In genomic region chr6:49977783-49978182, GRCm38 (mm10) we compare ENCODE assay signal across 9 mouse cellular contexts.
DNase-seq lines count a peak whose midpoint lies in the region; ATAC-seq and TF ChIP-seq lines count a peak whose summit lies in the region.
"Had no signal": no experiment of that assay in that cellular context is flagged by ENCODE, and none has a peak within 500 bp of the region (broad histone marks: within the 10 kb centered on the region; RNA-seq: fewer than 3 reads in every experiment).

No protein-coding gene starts in this region.

- H3K4me2 ChIP-seq in lung, embryonic 14.5 days: no peak overlapping the region
- 0 out of 2 replicates have a peak overlapping the region, but pooled peaks have one; percentile 16 for H3K4me2 ChIP-seq in kidney, embryonic 15.5 days
- H3K4me2 ChIP-seq: midbrain, embryonic 12.5 days had no signal

- H3K4me1 ChIP-seq in lung, embryonic 14.5 days (ENCODE audit: insufficient read depth): peaks cover 8% of the 10 kb centered on the region
- H3K4me1 ChIP-seq in lung, adult 2 months (ENCODE audit: control insufficient read depth, insufficient read depth, low read length): no peaks in the 10 kb centered on the region; the same call in 1 of the 2 replicates
- H3K4me1 ChIP-seq in kidney, embryonic 15.5 days: peaks cover 9% of the 10 kb centered on the region; the same call in 1 of the 2 replicates

- ATAC-seq in lung, embryonic 14.5 days (ENCODE audit: insufficient read depth): no peak
- no peak for ATAC-seq in kidney, embryonic 15.5 days (replicated peaks; ENCODE audit: low FRiP score)
- ATAC-seq in inflammation-experienced regulatory T-cells, adult 6 months: no peak

- TF ChIP-seq POLR2A in lung, adult 2 months (IDR thresholded peaks at IDR 0.05; ENCODE audit: borderline replicate concordance, extremely low read depth, low read depth, low read length): no peak

- no peak overlapping the region for H3K9ac ChIP-seq in lung, embryonic 14.5 days
- H3K9ac ChIP-seq in kidney, embryonic 15.5 days: no peak overlapping the region
- H3K9ac ChIP-seq: midbrain, embryonic 12.5 days had no signal

- peak; percentile 52 for DNase-seq in lung, embryonic 14.5 days
- no peak for DNase-seq in lung, adult 2 months
- DNase-seq in layer of hippocampus, postnatal 25 days (ENCODE audit: extremely low spot score in 1 of 2, low spot score in 1 of 2): peak; percentile 36 to 48
- peak; percentile 27 to 40 for DNase-seq in right cerebral cortex, postnatal 36 days (ENCODE audit: low spot score in 2 of 2)
- no peak for DNase-seq in urinary bladder, postnatal 25 days (ENCODE audit: low spot score)
- DNase-seq: cerebellum, adult 18-20 months had no signal

- H3K36me3 ChIP-seq in lung, embryonic 14.5 days (ENCODE audit: insufficient read depth): no peaks in the 10 kb centered on the region
- no peaks in the 10 kb centered on the region for H3K36me3 ChIP-seq in kidney, embryonic 15.5 days
- H3K36me3 ChIP-seq: midbrain, embryonic 12.5 days had no signal

- 0 out of 2 replicates have a peak overlapping the region, but pooled peaks have one; percentile 8 for H3K27ac ChIP-seq in lung, embryonic 14.5 days (ENCODE audit: low read depth)
- no peak overlapping the region for H3K27ac ChIP-seq in kidney, embryonic 15.5 days
- H3K27ac ChIP-seq: midbrain, embryonic 12.5 days had no signal

- no peak for TF ChIP-seq CTCF in lung, embryonic 14.5 days (IDR thresholded peaks at IDR 0.05; ENCODE audit: low read depth)
- TF ChIP-seq CTCF in lung, adult 2 months (IDR thresholded peaks at IDR 0.05; ENCODE audit: insufficient read depth, low read length): no peak

- H3K27me3 ChIP-seq in lung, embryonic 14.5 days (ENCODE audit: insufficient read depth, low read length): no peaks in the 10 kb centered on the region
- 0 out of 2 replicates have a peak, but pooled peaks cover 4% of the 10 kb centered on the region for H3K27me3 ChIP-seq in kidney, embryonic 15.5 days
- H3K27me3 ChIP-seq: midbrain, embryonic 12.5 days had no signal

- no peaks in the 10 kb centered on the region for H3K9me3 ChIP-seq in lung, embryonic 14.5 days (ENCODE audit: low read depth, low read length)
- H3K9me3 ChIP-seq in kidney, embryonic 15.5 days (replicated peaks): no peaks in the 10 kb centered on the region
- H3K9me3 ChIP-seq: midbrain, embryonic 12.5 days had no signal

- 45% methylated on average over 11 of the region's 11 CpGs for WGBS in lung, embryonic 14.5 days
- WGBS in lung, adult 2 months: 68% methylated on average over 11 of the region's 11 CpGs
- 66% methylated on average over 11 of the region's 11 CpGs for WGBS in kidney, embryonic 15.5 days

- H3K4me3 ChIP-seq in lung, embryonic 14.5 days (ENCODE audit: low read depth, low read length): no peak overlapping the region
- no peak overlapping the region for H3K4me3 ChIP-seq in lung, adult 2 months (replicated peaks; ENCODE audit: extremely low read depth, low read depth, low read length)
- no peak overlapping the region for H3K4me3 ChIP-seq in kidney, embryonic 15.5 days (replicated peaks)
- H3K4me3 ChIP-seq: midbrain, embryonic 12.5 days had no signal

Comparison
In these comparisons a context has a peak if more than half of its experiments do, and no peak if none do; other contexts are left out.
1. DNase-seq: peak in lung, embryonic 14.5 days (single experiment), layer of hippocampus, postnatal 25 days (2 of 2) and right cerebral cortex, postnatal 36 days (2 of 2); none in lung, adult 2 months (single experiment) and urinary bladder, postnatal 25 days (single experiment).